Mouse (Mus musculus): ENCODE measurements around the gene Odam. TPM values are rescaled to one million over a fixed set of nuclear protein-coding genes. Genes with fewer than 3 reads are reported as not detected.

Gene Odam
- polyA plus RNA-seq, 2 experiments = not detected

- H3K27ac ChIP-seq = no peak overlapping the region
- DNase-seq (ENCODE audit: low read depth in 3 of 3, low spot score in 3 of 3) (no peak), ATAC-seq (ENCODE audit: insufficient read depth) (no peak)
- no peaks in the 10 kb centered on the region for H3K27me3 ChIP-seq (ENCODE audit: control insufficient read depth, insufficient read depth, low read length)
- H3K4me3 ChIP-seq (ENCODE audit: insufficient read depth in 1 of 2, low read depth in 2 of 2, low read length in 2 of 2) = no peak overlapping the region
- no peak overlapping the region for H3K9ac ChIP-seq (replicated peaks)
- no peak overlapping the region for H3K4me2 ChIP-seq (ENCODE audit: low read depth)
- TF ChIP-seq CTCF (IDR thresholded peaks at IDR 0.05; ENCODE audit: low read depth) = no peak
- TF ChIP-seq EP300 (IDR thresholded peaks at IDR 0.05; ENCODE audit: low read depth) = no peak
- no peaks in the 10 kb centered on the region for H3K36me3 ChIP-seq (replicated peaks; ENCODE audit: control insufficient read depth, insufficient read depth, low read depth)
- 20% methylated on average over 1 of the region's 1 CpGs for WGBS (ENCODE audit: insufficient replicate concordance)
- no peaks in the 10 kb centered on the region for H3K9me3 ChIP-seq (ENCODE audit: control insufficient read depth, low read length)
- H3K4me1 ChIP-seq (replicated peaks; ENCODE audit: control insufficient read depth in 2 of 2, insufficient read depth in 2 of 2, low read length in 1 of 2) = no peaks in the 10 kb centered on the region
These were observed 46.8 kb downstream of the Odam start for GRCm38 (mm10) chr5:87931603-87932002.

- TF ChIP-seq EP300 (IDR thresholded peaks at IDR 0.05; ENCODE audit: low read depth) (no peak), CTCF (IDR thresholded peaks at IDR 0.05; ENCODE audit: low read depth) (no peak)
- ATAC-seq (ENCODE audit: insufficient read depth) = no peak
- Histone ChIP-seq H3K4me2 (ENCODE audit: low read depth) (no peak overlapping the region), H3K27me3 (ENCODE audit: control insufficient read depth, insufficient read depth, low read length) (no peaks in the 10 kb centered on the region), H3K9ac (replicated peaks) (no peak overlapping the region), H3K9me3 (ENCODE audit: control insufficient read depth, low read length) (no peaks in the 10 kb centered on the region), H3K4me1 (replicated peaks; ENCODE audit: control insufficient read depth in 2 of 2, insufficient read depth in 2 of 2, low read length in 1 of 2) (no peaks in the 10 kb centered on the region), H3K36me3 (replicated peaks; ENCODE audit: control insufficient read depth, insufficient read depth, low read depth) (no peaks in the 10 kb centered on the region), H3K27ac (no peak overlapping the region), H3K4me3 (ENCODE audit: insufficient read depth in 1 of 2, low read depth in 2 of 2, low read length in 2 of 2) (no peak overlapping the region)
- 29% methylated on average over 3 of the region's 3 CpGs for WGBS (ENCODE audit: insufficient replicate concordance)
- DNase-seq (ENCODE audit: low read depth in 3 of 3, low spot score in 3 of 3) = no peak
These were observed 55.9 kb downstream of the Odam start for GRCm38 (mm10) chr5:87940752-87941151.

- Histone ChIP-seq H3K27me3 (ENCODE audit: control insufficient read depth, insufficient read depth, low read length) (no peaks in the 10 kb centered on the region), H3K27ac (no peak overlapping the region), H3K4me3 (ENCODE audit: insufficient read depth in 1 of 2, low read depth in 2 of 2, low read length in 2 of 2) (no peak overlapping the region), H3K9ac (replicated peaks) (no peak overlapping the region), H3K36me3 (replicated peaks; ENCODE audit: control insufficient read depth, insufficient read depth, low read depth) (no peaks in the 10 kb centered on the region), H3K4me2 (ENCODE audit: low read depth) (no peak overlapping the region), H3K4me1 (replicated peaks; ENCODE audit: control insufficient read depth in 2 of 2, insufficient read depth in 2 of 2, low read length in 1 of 2) (no peaks in the 10 kb centered on the region), H3K9me3 (ENCODE audit: control insufficient read depth, low read length) (no peaks in the 10 kb centered on the region)
- DNase-seq (ENCODE audit: low read depth in 3 of 3, low spot score in 3 of 3) = no peak
- TF ChIP-seq CTCF (IDR thresholded peaks at IDR 0.05; ENCODE audit: low read depth) (no peak), EP300 (IDR thresholded peaks at IDR 0.05; ENCODE audit: low read depth) (no peak)
- no peak for ATAC-seq (ENCODE audit: insufficient read depth)
These were observed 57.7 kb downstream of the Odam start for GRCm38 (mm10) chr5:87942515-87942914.

Other genes with a start within 250 kb of the Odam start
- gene Csn1s1, start 218.8 kb upstream of the Odam start, polyA plus RNA-seq (2012; rRNA removed) = not detected in 2 replicates
- gene Csn1s1, start 218.8 kb upstream of the Odam start, polyA plus RNA-seq (2014; fragmentation: Nextera tagmentation; extraction: Ambion mirVana) = not detected in 2 replicates
- gene Csn2, start 185.4 kb upstream of the Odam start, polyA plus RNA-seq (2012; rRNA removed) = not detected in 2 replicates
- gene Csn2, start 185.4 kb upstream of the Odam start, polyA plus RNA-seq (2014; fragmentation: Nextera tagmentation; extraction: Ambion mirVana) = not detected in 2 replicates
- not detected in 2 replicates for gene Csn1s2a, start 110.5 kb upstream of the Odam start, polyA plus RNA-seq (2012; rRNA removed)
- gene Csn1s2a, start 110.5 kb upstream of the Odam start, polyA plus RNA-seq (2014; fragmentation: Nextera tagmentation; extraction: Ambion mirVana) = not detected in 2 replicates
- not detected in 2 replicates for gene Csn1s2b, start 76.9 kb upstream of the Odam start, polyA plus RNA-seq (2012; rRNA removed)
- not detected in 2 replicates for gene Csn1s2b, start 76.9 kb upstream of the Odam start, polyA plus RNA-seq (2014; fragmentation: Nextera tagmentation; extraction: Ambion mirVana)
- not detected in 2 replicates for gene Prr27, start 59.3 kb upstream of the Odam start, polyA plus RNA-seq (2012; rRNA removed)
- not detected in 2 replicates for gene Prr27, start 59.3 kb upstream of the Odam start, polyA plus RNA-seq (2014; fragmentation: Nextera tagmentation; extraction: Ambion mirVana)
- gene Csn3, start 40.5 kb downstream of the Odam start, polyA plus RNA-seq (2012; rRNA removed) = 0.08 TPM in 1 of 2 replicates, not detected in the other
- not detected in 2 replicates for gene Csn3, start 40.5 kb downstream of the Odam start, polyA plus RNA-seq (2014; fragmentation: Nextera tagmentation; extraction: Ambion mirVana)
- gene 2310003L06Rik, start 84.4 kb downstream of the Odam start, polyA plus RNA-seq (2012; rRNA removed) = not detected in 2 replicates
- gene 2310003L06Rik, start 84.4 kb downstream of the Odam start, polyA plus RNA-seq (2014; fragmentation: Nextera tagmentation; extraction: Ambion mirVana) = not detected in 2 replicates
- not detected in 2 replicates for gene Gm28434, start 84.5 kb downstream of the Odam start, polyA plus RNA-seq (2012; rRNA removed)
- not detected in 2 replicates for gene Gm28434, start 84.5 kb downstream of the Odam start, polyA plus RNA-seq (2014; fragmentation: Nextera tagmentation; extraction: Ambion mirVana)
- not detected in 2 replicates for gene Cabs1, start 94.4 kb downstream of the Odam start, polyA plus RNA-seq (2012; rRNA removed)
- not detected in 2 replicates for gene Cabs1, start 94.4 kb downstream of the Odam start, polyA plus RNA-seq (2014; fragmentation: Nextera tagmentation; extraction: Ambion mirVana)
- gene Smr3a, start 117.5 kb downstream of the Odam start, polyA plus RNA-seq (2012; rRNA removed) = not detected in 2 replicates
- not detected in 2 replicates for gene Smr3a, start 117.5 kb downstream of the Odam start, polyA plus RNA-seq (2014; fragmentation: Nextera tagmentation; extraction: Ambion mirVana)
- not detected in 2 replicates for gene Smr2, start 201.5 kb downstream of the Odam start, polyA plus RNA-seq (2012; rRNA removed)
- not detected in 2 replicates for gene Smr2, start 201.5 kb downstream of the Odam start, polyA plus RNA-seq (2014; fragmentation: Nextera tagmentation; extraction: Ambion mirVana)
- not detected in 2 replicates for gene Gm11116, start 226.5 kb downstream of the Odam start, polyA plus RNA-seq (2012; rRNA removed)
- not detected in 2 replicates for gene Gm11116, start 226.5 kb downstream of the Odam start, polyA plus RNA-seq (2014; fragmentation: Nextera tagmentation; extraction: Ambion mirVana)